Mouse (Mus musculus): ENCODE data around the gene Ppp1r16b. TPM values are rescaled to one million over a fixed set of nuclear protein-coding genes. Genes with fewer than 3 reads are reported as not detected.
A peak's percentile ranks its signal among the peaks of the same experiment; 100 is the strongest.
"Not testable (repeated sequence)": the region's sequence is repeated elsewhere in the genome, so short reads cannot be mapped to it uniquely, and the experiment has no call there.

The Ppp1r16b gene
- total RNA-seq, 2 experiments from 2014 or later = 3.1 to 4.1 TPM

- intact Hi-C loops (cut with DNase I) = loop anchor here (5.0 kb wide), 1 partner anchor 62 kb away; no protein-coding TSS in a partner anchor
- Histone ChIP-seq H3K4me3 (no peak overlapping the region), H3K27ac (peak overlapping the region; percentile 77)
- no peak for TF ChIP-seq CTCF (IDR thresholded peaks at IDR 0.05)
- peak; percentile 61 for DNase-seq
These were observed 69.4 kb downstream of the Ppp1r16b start for GRCm38 (mm10) chr2:158734500-158735152.

- TF ChIP-seq CTCF (IDR thresholded peaks at IDR 0.05) = no peak
- Histone ChIP-seq H3K4me3 (no peak overlapping the region), H3K27ac (peak overlapping the region; percentile 74)
- no peak for DNase-seq
- intact Hi-C loops (cut with DNase I) = no loop called here
These were observed 70.1 kb downstream of the Ppp1r16b start for GRCm38 (mm10) chr2:158735340-158735739.

GRCm38 (mm10) chr2:158736247-158736646 is 71.0 kb downstream of the Ppp1r16b start:
- intact Hi-C loops (cut with DNase I); DNase-seq: not testable (repeated sequence)

GRCm38 (mm10) chr2:158738591-158738990 is 73.4 kb downstream of the Ppp1r16b start:
- Histone ChIP-seq H3K4me3 (no peak overlapping the region), H3K27ac (no peak overlapping the region)
- no peak for DNase-seq
- no peak for TF ChIP-seq CTCF (IDR thresholded peaks at IDR 0.05)
- intact Hi-C loops (cut with DNase I) = no loop called here

More at GRCm38 (mm10) chr2:158736247-158736646, 71.0 kb downstream of the Ppp1r16b start:
- not testable (repeated sequence) for H3K4me3 ChIP-seq, H3K27ac ChIP-seq
- peak; percentile 14; the same call in 1 of the 2 replicates for TF ChIP-seq CTCF (IDR thresholded peaks at IDR 0.05)

- H3K4me3 ChIP-seq = no peak overlapping the region
- intact Hi-C loops (cut with DNase I) = no loop called here
- no peak for DNase-seq
- TF ChIP-seq CTCF (IDR thresholded peaks at IDR 0.05) = no peak
- H3K27ac ChIP-seq = no peak overlapping the region
These were observed 73.9 kb downstream of the Ppp1r16b start for GRCm38 (mm10) chr2:158739113-158739512.

- intact Hi-C loops (cut with DNase I) = loop anchor here (10.0 kb wide), 1 partner anchor 86 kb away; no protein-coding TSS in a partner anchor
- peak overlapping the region; percentile 0; the same call in 1 of the 2 replicates for H3K27ac ChIP-seq
- no peak overlapping the region for H3K4me3 ChIP-seq
- TF ChIP-seq CTCF (IDR thresholded peaks at IDR 0.05) = no peak
- DNase-seq = no peak
These were observed 75.9 kb downstream of the Ppp1r16b start for GRCm38 (mm10) chr2:158741011-158741501.

- no peak for DNase-seq
- TF ChIP-seq CTCF (IDR thresholded peaks at IDR 0.05) = peak; percentile 7; the same call in 1 of the 2 replicates
- Histone ChIP-seq H3K4me3 (no peak overlapping the region), H3K27ac (no peak overlapping the region)
- intact Hi-C loops (cut with DNase I) = loop anchor here (10.0 kb wide), 1 partner anchor 88 kb away; no protein-coding TSS in a partner anchor
These were observed 77.2 kb downstream of the Ppp1r16b start for GRCm38 (mm10) chr2:158742431-158742830.

GRCm38 (mm10) chr2:158743518-158744141 is 78.4 kb downstream of the Ppp1r16b start:
- DNase-seq = no peak
- TF ChIP-seq CTCF (IDR thresholded peaks at IDR 0.05) = no peak
- Histone ChIP-seq H3K27ac (no peak overlapping the region), H3K4me3 (no peak overlapping the region)
- intact Hi-C loops (cut with DNase I) = loop anchor here (10.0 kb wide), 1 partner anchor 89 kb away; no protein-coding TSS in a partner anchor

- TF ChIP-seq CTCF (IDR thresholded peaks at IDR 0.05) = peak; percentile 68
- no peak for DNase-seq
- Histone ChIP-seq H3K27ac (no peak overlapping the region), H3K4me3 (no peak overlapping the region)
- intact Hi-C loops (cut with DNase I) = loop anchor here (10.0 kb wide), 1 partner anchor 90 kb away; no protein-coding TSS in a partner anchor
These were observed 79.9 kb downstream of the Ppp1r16b start for GRCm38 (mm10) chr2:158745049-158745482.

- no peak overlapping the region for H3K27ac ChIP-seq
- intact Hi-C loops (cut with DNase I) = loop anchor here (10.0 kb wide), 1 partner anchor 91 kb away; no protein-coding TSS in a partner anchor
- DNase-seq = no peak
- no peak for TF ChIP-seq CTCF (IDR thresholded peaks at IDR 0.05)
- no peak overlapping the region for H3K4me3 ChIP-seq
These were observed 81.0 kb downstream of the Ppp1r16b start for GRCm38 (mm10) chr2:158746164-158746563.

- no peak for TF ChIP-seq CTCF (IDR thresholded peaks at IDR 0.05)
- intact Hi-C loops (cut with DNase I) = loop anchor here (10.0 kb wide), 1 partner anchor 95 kb away; no protein-coding TSS in a partner anchor
- peak; percentile 12 for DNase-seq
- H3K4me3 ChIP-seq = no peak overlapping the region
- no peak overlapping the region for H3K27ac ChIP-seq
These were observed 84.2 kb downstream of the Ppp1r16b start for GRCm38 (mm10) chr2:158749366-158749765.

- intact Hi-C loops (cut with DNase I) = no loop called here
- TF ChIP-seq CTCF (IDR thresholded peaks at IDR 0.05) = no peak
- Histone ChIP-seq H3K27ac (no peak overlapping the region), H3K4me3 (no peak overlapping the region)
- no peak for DNase-seq
These were observed 95.0 kb downstream of the Ppp1r16b start for GRCm38 (mm10) chr2:158760231-158760630.

- no peak for TF ChIP-seq CTCF (IDR thresholded peaks at IDR 0.05)
- H3K27ac ChIP-seq = no peak overlapping the region
- intact Hi-C loops (cut with DNase I) = no loop called here
- H3K4me3 ChIP-seq = no peak overlapping the region
- DNase-seq = peak; percentile 11
These were observed 97.1 kb downstream of the Ppp1r16b start for GRCm38 (mm10) chr2:158762339-158762738.
